Mouse (Mus musculus) brown adipose tissue, adult 24 weeks (tissue): ENCODE measurements around the gene Olfr1176. TPM values are rescaled to one million over a fixed set of nuclear protein-coding genes. Genes with fewer than 3 reads are reported as not detected.

ENCODE experiments used
- H3K27ac ChIP-seq: fragments of 200-500 bp; replicated peaks from 2 replicates; pipeline ENCODE4 v1.5.1; 2012; ENCODE audit warnings: low read depth, mild to moderate bottlenecking, low read length
- H3K4me1 ChIP-seq: fragments of 200-500 bp; 2 replicates; pipeline ENCODE4 v1.6.1; 2012; ENCODE audit warnings: low read length, mixed read lengths; ENCODE audit not compliant: control insufficient read depth, insufficient read depth, insufficient read length
- H3K4me3 ChIP-seq: fragments of 200-500 bp; 2 replicates; pipeline ENCODE4 v1.5.1; 2012; ENCODE audit warnings: low read depth, mild to moderate bottlenecking, low read length, moderate library complexity; ENCODE audit not compliant: insufficient read depth
- polyA plus RNA-seq: library from polyadenylated mRNA; stranded (reverse); fragments of >200 nt; gene quantifications from 2 replicates; pipeline ENCODE4 v1.2.4, GENCODE M21; 2012; ENCODE audit not compliant: missing spikeins, insufficient read depth, insufficient read length

Gene Olfr1176
- not detected in 2 replicates for polyA plus RNA-seq

DNA sequence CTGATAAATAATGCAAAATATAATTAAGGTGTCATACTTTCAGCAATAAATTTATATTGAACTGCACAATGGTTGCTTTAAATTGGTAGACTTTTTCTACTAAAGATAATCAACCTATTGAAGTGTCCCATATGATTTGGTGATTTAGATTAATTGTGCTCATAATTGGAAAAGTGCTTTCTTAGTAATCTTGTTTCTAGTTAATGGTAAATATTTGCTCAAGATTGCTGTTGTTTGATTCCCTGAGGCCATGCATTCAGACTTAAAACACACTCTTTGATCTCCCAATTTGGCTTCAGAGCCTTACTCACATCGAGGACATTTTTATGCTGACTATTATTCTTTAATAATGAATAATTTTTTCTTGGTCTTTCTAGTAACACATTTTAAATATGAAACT, at the start of gene Olfr1176:
Gene Olfr1176 (plus strand): TSS at position 301 of the 400 bp plus-strand sequence.
- Histone ChIP-seq H3K27ac (no peak within 1 kb of the TSS), H3K4me1 (no peaks in the 10 kb centered on the region), H3K4me3 (no peak within 1 kb of the TSS)

DNA sequence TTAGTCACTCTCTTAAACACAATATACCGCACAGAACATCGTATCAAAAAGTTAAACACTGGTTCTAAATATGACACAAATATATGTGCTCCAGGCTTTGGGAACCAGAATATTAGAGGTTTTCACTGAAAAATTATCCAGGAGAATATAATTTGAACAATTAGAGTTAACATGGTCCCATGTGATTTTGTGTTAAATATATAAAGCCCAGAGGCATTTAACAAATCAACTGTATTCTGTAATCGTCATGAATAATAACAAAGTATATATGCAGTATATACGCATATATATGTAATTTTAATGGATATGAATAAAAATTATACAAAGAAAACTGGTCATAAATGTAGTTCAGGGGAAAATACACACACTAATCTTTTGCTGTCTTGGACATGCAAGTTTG, 21.5 kb upstream of the Olfr1176 start, which contains the start of gene Olfr1174-ps:
Gene Olfr1174-ps (minus strand): TSS at position 101 of the 400 bp plus-strand sequence.
- no peak within 1 kb of the TSS for H3K27ac ChIP-seq
- H3K4me1 ChIP-seq: no peaks in the 10 kb centered on the region
- H3K4me3 ChIP-seq: no peak within 1 kb of the TSS

DNA sequence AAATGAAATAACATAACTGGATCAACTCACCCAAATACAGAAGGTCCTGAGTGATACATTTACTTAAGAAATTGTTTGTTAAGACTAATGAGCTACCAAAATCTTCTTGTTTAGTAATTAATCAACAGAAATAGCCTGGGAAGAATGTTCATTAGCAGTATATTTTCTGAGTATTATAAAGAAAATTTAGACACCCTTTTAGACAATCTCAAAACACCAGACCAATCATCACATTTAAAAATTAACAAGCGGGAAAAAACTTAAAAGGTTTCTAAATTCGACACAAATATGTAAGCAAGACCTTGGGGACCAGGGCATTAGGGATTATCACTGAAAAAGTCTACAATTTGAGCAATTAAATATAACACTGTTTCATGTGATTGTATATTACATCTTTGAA, 9.4 kb upstream of the Olfr1176 start, which contains the start of gene Olfr1175-ps:
Gene Olfr1175-ps (minus strand): TSS at position 101 of the 400 bp plus-strand sequence.
- no peak within 1 kb of the TSS for H3K27ac ChIP-seq
- H3K4me3 ChIP-seq: no peak within 1 kb of the TSS
- no peaks in the 10 kb centered on the region for H3K4me1 ChIP-seq

DNA sequence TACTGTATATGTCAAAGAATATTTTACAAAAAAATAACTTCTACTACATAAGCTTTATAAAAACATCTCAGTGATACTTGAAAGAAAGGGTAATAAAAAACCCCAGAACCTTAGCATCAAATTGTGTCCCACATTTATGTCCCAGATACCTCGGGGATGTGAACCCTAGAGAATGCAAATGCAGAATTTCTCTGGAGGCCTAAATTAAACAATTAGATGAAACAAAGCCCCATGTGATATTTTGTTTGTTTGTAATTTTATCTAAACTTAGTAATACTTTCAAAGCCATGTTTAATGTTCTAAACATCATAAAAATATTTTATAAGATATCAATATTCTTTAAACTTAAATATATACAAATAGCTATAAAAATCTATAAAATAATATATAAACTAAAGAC, 9.9 kb downstream of the Olfr1176 start, which contains the start of gene Olfr1177-ps:
Gene Olfr1177-ps (minus strand): TSS at position 101 of the 400 bp plus-strand sequence.
- Histone ChIP-seq H3K4me3 (no peak within 1 kb of the TSS), H3K27ac (no peak within 1 kb of the TSS), H3K4me1 (no peaks in the 10 kb centered on the region)

DNA sequence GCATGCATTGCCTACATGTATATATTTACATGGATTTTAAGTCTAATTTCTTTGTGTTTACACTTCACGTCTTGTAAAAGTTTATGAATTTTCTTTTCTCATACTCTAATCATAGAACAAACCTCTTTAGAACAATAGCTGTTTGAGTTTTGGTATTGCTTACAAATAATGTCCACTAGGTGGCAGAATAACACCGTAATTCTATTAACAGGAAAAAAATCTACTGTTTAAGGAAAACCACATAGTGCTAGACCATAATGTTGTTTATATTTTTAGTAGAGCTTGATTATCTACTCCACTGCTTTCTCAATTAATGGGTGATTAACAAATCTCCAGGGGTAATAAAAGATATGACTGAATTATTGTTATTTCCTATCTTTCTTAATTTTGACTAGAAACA, 19.8 kb downstream of the Olfr1176 start:
- Histone ChIP-seq H3K27ac (no peak overlapping the region), H3K4me3 (no peak overlapping the region), H3K4me1 (no peaks in the 10 kb centered on the region)

DNA sequence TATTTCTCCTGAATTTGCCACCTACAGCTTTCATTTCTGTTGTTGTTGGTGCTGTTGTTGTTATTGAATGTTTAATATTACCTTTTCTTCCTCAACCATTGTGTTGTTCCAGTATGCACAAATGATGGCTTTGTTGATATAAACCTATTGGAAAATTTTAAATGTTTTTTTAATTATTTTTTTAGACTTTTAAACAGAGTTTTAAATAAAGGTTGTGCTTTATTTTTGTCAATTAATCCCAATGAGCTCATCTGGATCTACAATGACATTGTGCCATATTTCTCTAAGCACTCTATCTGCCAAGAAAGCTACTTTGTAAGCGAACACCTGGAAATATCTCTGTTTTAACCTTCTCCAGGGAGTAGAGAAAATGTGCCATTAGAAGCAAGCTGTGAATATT, 50.2 kb downstream of the Olfr1176 start, which contains the start of gene Olfr1178:
Gene Olfr1178 (plus strand): TSS at position 301 of the 400 bp plus-strand sequence.
- no peak within 1 kb of the TSS for H3K4me3 ChIP-seq

More for the DNA sequence above, 50.2 kb downstream of the Olfr1176 start, which contains the start of gene Olfr1178:
- H3K4me1 ChIP-seq: no peaks in the 10 kb centered on the region
- no peak within 1 kb of the TSS for H3K27ac ChIP-seq

Other genes starting within 250 kb of the Olfr1176 start
- gene Olfr1164, start 242.8 kb upstream of the Olfr1176 start, polyA plus RNA-seq: not detected in 2 replicates
- gene Olfr1166, start 208.4 kb upstream of the Olfr1176 start, polyA plus RNA-seq: not detected in 2 replicates
- gene Olfr1167, start 181.5 kb upstream of the Olfr1176 start, polyA plus RNA-seq: not detected in 2 replicates
- not detected in 2 replicates for gene Olfr1168, start 154.8 kb upstream of the Olfr1176 start, polyA plus RNA-seq
- not detected in 2 replicates for gene Olfr1170, start 108.4 kb upstream of the Olfr1176 start, polyA plus RNA-seq
- not detected in 2 replicates for gene Olfr1173, start 56.8 kb upstream of the Olfr1176 start, polyA plus RNA-seq
- gene Olfr1174-ps, start 21.6 kb upstream of the Olfr1176 start, polyA plus RNA-seq: not detected in 2 replicates
- not detected in 2 replicates for gene Olfr1175-ps, start 9.5 kb upstream of the Olfr1176 start, polyA plus RNA-seq
- gene Olfr1177-ps, start 9.8 kb downstream of the Olfr1176 start, polyA plus RNA-seq: not detected in 2 replicates
- gene Olfr1178, start 50.3 kb downstream of the Olfr1176 start, polyA plus RNA-seq: not detected in 2 replicates
- not detected in 2 replicates for gene Olfr1179, start 69.7 kb downstream of the Olfr1176 start, polyA plus RNA-seq
- not detected in 2 replicates for gene Olfr1180, start 82.4 kb downstream of the Olfr1176 start, polyA plus RNA-seq
- not detected in 2 replicates for gene Olfr1181, start 89.5 kb downstream of the Olfr1176 start, polyA plus RNA-seq
- gene Gm13757, start 112.4 kb downstream of the Olfr1176 start, polyA plus RNA-seq: not detected in 2 replicates
- not detected in 2 replicates for gene Olfr1183, start 118.1 kb downstream of the Olfr1176 start, polyA plus RNA-seq
- gene Olfr1184, start 146.9 kb downstream of the Olfr1176 start, polyA plus RNA-seq: not detected in 2 replicates
- gene Olfr1185-ps1, start 156.6 kb downstream of the Olfr1176 start, polyA plus RNA-seq: not detected in 2 replicates
- gene Olfr1186, start 181.8 kb downstream of the Olfr1176 start, polyA plus RNA-seq: not detected in 2 replicates
- not detected in 2 replicates for gene Olfr1188, start 220.2 kb downstream of the Olfr1176 start, polyA plus RNA-seq
- gene Olfr1189, start 249.7 kb downstream of the Olfr1176 start, polyA plus RNA-seq: not detected in 2 replicates